Mouse (Mus musculus): ENCODE measurements around the gene Rtl6.

DNA sequence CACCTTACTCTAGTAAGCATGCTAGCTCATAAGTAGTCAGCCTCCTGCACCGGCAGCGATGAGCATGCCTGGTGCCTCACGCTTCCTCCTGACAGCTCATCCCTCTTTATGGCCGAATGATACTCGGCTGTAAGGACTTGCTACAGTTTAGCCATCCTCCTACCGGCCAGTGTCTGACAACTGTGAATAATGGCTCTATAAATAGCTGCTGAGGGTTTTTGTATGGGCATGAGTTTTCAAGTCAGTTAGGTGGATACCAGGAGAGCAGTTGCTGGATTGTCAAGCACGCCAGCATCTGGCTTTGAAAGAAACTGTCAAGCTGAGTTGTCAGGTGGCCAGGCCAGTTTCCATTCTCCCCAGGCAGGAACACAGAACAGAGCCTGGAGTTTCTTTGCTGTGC lies 52.7 kb downstream of the Rtl6 start:
- TF ChIP-seq ZC3H11A (IDR thresholded peaks at IDR 0.05; ENCODE audit: borderline replicate concordance, low read depth, low read length) (no peak), MAFK (IDR thresholded peaks at IDR 0.05; ENCODE audit: insufficient read depth, low read depth, low read length) (no peak)
